Mouse (Mus musculus) megakaryocyte, embryonic 14.5 days (primary cell): Measurements from ENCODE around the gene Doc2a. TPM values are rescaled to one million over a fixed set of nuclear protein-coding genes. Genes with fewer than 3 reads are reported as not detected.
A peak's percentile ranks its signal among the peaks of the same experiment; 100 is the strongest.

Experiments
- H3K27me3 ChIP-seq: replicated peaks from 2 replicates; pipeline ENCODE3; 2012; ENCODE audit warnings: inconsistent platforms
- H3K36me3 ChIP-seq: replicated peaks from 2 replicates; pipeline ENCODE3; 2012; ENCODE audit warnings: low read length, inconsistent platforms, mixed read lengths
- H3K4me1 ChIP-seq: 2 replicates; pipeline ENCODE4 v1.6.1; 2012; ENCODE audit warnings: inconsistent platforms
- H3K4me3 ChIP-seq: replicated peaks from 2 replicates; pipeline ENCODE3; 2012; ENCODE audit warnings: moderate library complexity, mild to moderate bottlenecking, inconsistent platforms
- H3K9me3 ChIP-seq: 2 replicates; pipeline ENCODE4 v1.6.1; 2012; ENCODE audit warnings: inconsistent platforms
- FLI1 ChIP-seq: IDR thresholded peaks from 2 replicates; pipeline ENCODE4 v1.6.1; 2012; ENCODE audit warnings: low read length, inconsistent platforms, mixed read lengths
- GATA1 ChIP-seq: IDR thresholded peaks from 3 replicates; pipeline ENCODE4 v1.6.1; 2012; ENCODE audit warnings: mixed read lengths, low read length, inconsistent platforms, borderline replicate concordance
- polyA plus RNA-seq: library from polyadenylated mRNA; stranded (reverse); fragments of >175 nt; gene quantifications from 2 replicates; pipeline ENCODE4 v1.2.3, GENCODE M21; 2012; ENCODE audit warnings: low replicate concordance; ENCODE audit not compliant: insufficient read depth

Doc2a gene
- polyA plus RNA-seq, 1 experiment = 1.3 TPM

- Histone ChIP-seq H3K27me3 (peaks cover 2% of the 10 kb centered on the region), H3K4me3 (no peak overlapping the region), H3K36me3 (peaks cover 26% of the 10 kb centered on the region), H3K9me3 (peaks cover 5% of the 10 kb centered on the region), H3K4me1 (peaks cover 69% of the 10 kb centered on the region)
- TF ChIP-seq GATA1 (no peak), FLI1 (no peak)
These were observed 40.3 kb upstream of the Doc2a start for GRCm38 (mm10) chr7:126806956-126807355.

GRCm38 (mm10) chr7:126807405-126807804 lies 39.8 kb upstream of the Doc2a start:
- Histone ChIP-seq H3K27me3 (peaks cover 6% of the 10 kb centered on the region), H3K4me1 (peaks cover 65% of the 10 kb centered on the region), H3K9me3 (peaks cover 7% of the 10 kb centered on the region), H3K36me3 (peaks cover 22% of the 10 kb centered on the region), H3K4me3 (no peak overlapping the region)
- TF ChIP-seq FLI1 (no peak), GATA1 (no peak)

GRCm38 (mm10) chr7:126808703-126809455 lies 38.3 kb upstream of the Doc2a start:
- Histone ChIP-seq H3K27me3 (peaks cover 18% of the 10 kb centered on the region), H3K36me3 (peaks cover 20% of the 10 kb centered on the region), H3K9me3 (peaks cover 7% of the 10 kb centered on the region), H3K4me3 (peak overlapping the region; percentile 94), H3K4me1 (peaks cover 57% of the 10 kb centered on the region)
- TF ChIP-seq GATA1 (no peak), FLI1 (no peak)

- Histone ChIP-seq H3K9me3 (peaks cover 7% of the 10 kb centered on the region), H3K27me3 (peaks cover 23% of the 10 kb centered on the region), H3K36me3 (peaks cover 16% of the 10 kb centered on the region), H3K4me3 (peak overlapping the region; percentile 94), H3K4me1 (peaks cover 55% of the 10 kb centered on the region)
- no peak for TF ChIP-seq GATA1
- TF ChIP-seq FLI1 = no peak
These were observed 37.4 kb upstream of the Doc2a start for GRCm38 (mm10) chr7:126809723-126810369.

- no peaks in the 10 kb centered on the region for H3K36me3 ChIP-seq
- peaks cover 42% of the 10 kb centered on the region for H3K27me3 ChIP-seq
- peaks cover 12% of the 10 kb centered on the region for H3K9me3 ChIP-seq
- H3K4me3 ChIP-seq = no peak overlapping the region
- peaks cover 20% of the 10 kb centered on the region for H3K4me1 ChIP-seq
- no peak for TF ChIP-seq FLI1
- no peak for TF ChIP-seq GATA1
These were observed 31.4 kb upstream of the Doc2a start for GRCm38 (mm10) chr7:126815726-126816222.

- H3K36me3 ChIP-seq = no peaks in the 10 kb centered on the region
- no peak for TF ChIP-seq FLI1
- no peak for TF ChIP-seq GATA1
- no peak overlapping the region for H3K4me3 ChIP-seq
- H3K9me3 ChIP-seq = peaks cover 12% of the 10 kb centered on the region
- peaks cover 21% of the 10 kb centered on the region for H3K4me1 ChIP-seq
- peaks cover 42% of the 10 kb centered on the region for H3K27me3 ChIP-seq
These were observed 30.7 kb upstream of the Doc2a start for GRCm38 (mm10) chr7:126816494-126816893.

GRCm38 (mm10) chr7:126817595-126817994 lies 29.6 kb upstream of the Doc2a start:
- H3K9me3 ChIP-seq = peaks cover 5% of the 10 kb centered on the region; the same call in 1 of the 2 replicates
- no peaks in the 10 kb centered on the region for H3K36me3 ChIP-seq
- TF ChIP-seq GATA1 (no peak), FLI1 (no peak)
- H3K27me3 ChIP-seq = peaks cover 37% of the 10 kb centered on the region
- peaks cover 32% of the 10 kb centered on the region for H3K4me1 ChIP-seq
- H3K4me3 ChIP-seq = no peak overlapping the region

- Histone ChIP-seq H3K27me3 (peaks cover 40% of the 10 kb centered on the region), H3K4me3 (no peak overlapping the region), H3K36me3 (no peaks in the 10 kb centered on the region), H3K4me1 (peaks cover 35% of the 10 kb centered on the region), H3K9me3 (peaks cover 5% of the 10 kb centered on the region; the same call in 1 of the 2 replicates)
- TF ChIP-seq GATA1 (no peak), FLI1 (no peak)
These were observed 28.4 kb upstream of the Doc2a start for GRCm38 (mm10) chr7:126818818-126819217.

- peaks cover 59% of the 10 kb centered on the region for H3K27me3 ChIP-seq
- peaks cover 26% of the 10 kb centered on the region for H3K4me1 ChIP-seq
- peak overlapping the region; percentile 3 for H3K4me3 ChIP-seq
- no peak for TF ChIP-seq FLI1
- peaks cover 5% of the 10 kb centered on the region; the same call in 1 of the 2 replicates for H3K9me3 ChIP-seq
- H3K36me3 ChIP-seq = no peaks in the 10 kb centered on the region
These were observed 25.2 kb upstream of the Doc2a start for GRCm38 (mm10) chr7:126821835-126822511.

- Histone ChIP-seq H3K4me3 (no peak overlapping the region), H3K4me1 (peaks cover 26% of the 10 kb centered on the region), H3K9me3 (peaks cover 5% of the 10 kb centered on the region; the same call in 1 of the 2 replicates), H3K27me3 (peaks cover 62% of the 10 kb centered on the region), H3K36me3 (no peaks in the 10 kb centered on the region)
- TF ChIP-seq GATA1 (no peak), FLI1 (no peak)
These were observed 24.5 kb upstream of the Doc2a start for GRCm38 (mm10) chr7:126822741-126823140.
